Mouse (Mus musculus) thymus, postnatal 36 days (tissue): Measurements from ENCODE around the gene F2rl1.
A peak's percentile ranks its signal among the peaks of the same experiment; 100 is the strongest.
"Not testable (repeated sequence)": the region's sequence is repeated elsewhere in the genome, so short reads cannot be mapped to it uniquely, and the experiment has no call there.

ENCODE experiments used
- DNase-seq, 2 experiments: peaks; one replicate each; pipeline ENCODE4 v3.0.0; 2022; ENCODE audit warnings: mixed read lengths in 2 of 2

The F2rl1 gene

GRCm38 (mm10) chr13:95533640-95534039 is 8.6 kb upstream of the F2rl1 start:
- no peak for DNase-seq

- not testable (repeated sequence) for DNase-seq
These were observed 8.1 kb upstream of the F2rl1 start for GRCm38 (mm10) chr13:95533121-95533520.

- DNase-seq = no peak
These were observed 6.4 kb upstream of the F2rl1 start for GRCm38 (mm10) chr13:95531273-95532045.

DNA sequence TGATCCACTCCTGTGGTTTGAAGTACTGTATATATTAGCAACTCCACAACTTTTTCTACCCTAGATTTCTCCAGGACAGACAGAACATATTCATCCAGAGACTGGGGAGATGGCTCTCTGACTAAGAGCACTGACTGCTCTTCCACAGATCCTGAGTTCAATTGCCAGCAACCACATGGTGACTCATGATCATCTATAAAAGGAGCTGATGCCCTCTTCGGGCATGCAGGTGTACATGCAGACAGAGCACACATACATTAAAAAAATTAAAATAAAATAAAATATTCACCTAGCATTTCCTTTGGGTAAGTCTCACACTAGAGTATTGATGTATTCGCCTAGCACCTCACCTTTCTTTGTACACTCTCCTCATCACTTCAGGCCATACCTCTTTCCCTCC is 4.2 kb upstream of the F2rl1 start:
- DNase-seq = no peak

- no peak for DNase-seq
These were observed 678 bp downstream of the F2rl1 start for GRCm38 (mm10) chr13:95524424-95524673.

DNA sequence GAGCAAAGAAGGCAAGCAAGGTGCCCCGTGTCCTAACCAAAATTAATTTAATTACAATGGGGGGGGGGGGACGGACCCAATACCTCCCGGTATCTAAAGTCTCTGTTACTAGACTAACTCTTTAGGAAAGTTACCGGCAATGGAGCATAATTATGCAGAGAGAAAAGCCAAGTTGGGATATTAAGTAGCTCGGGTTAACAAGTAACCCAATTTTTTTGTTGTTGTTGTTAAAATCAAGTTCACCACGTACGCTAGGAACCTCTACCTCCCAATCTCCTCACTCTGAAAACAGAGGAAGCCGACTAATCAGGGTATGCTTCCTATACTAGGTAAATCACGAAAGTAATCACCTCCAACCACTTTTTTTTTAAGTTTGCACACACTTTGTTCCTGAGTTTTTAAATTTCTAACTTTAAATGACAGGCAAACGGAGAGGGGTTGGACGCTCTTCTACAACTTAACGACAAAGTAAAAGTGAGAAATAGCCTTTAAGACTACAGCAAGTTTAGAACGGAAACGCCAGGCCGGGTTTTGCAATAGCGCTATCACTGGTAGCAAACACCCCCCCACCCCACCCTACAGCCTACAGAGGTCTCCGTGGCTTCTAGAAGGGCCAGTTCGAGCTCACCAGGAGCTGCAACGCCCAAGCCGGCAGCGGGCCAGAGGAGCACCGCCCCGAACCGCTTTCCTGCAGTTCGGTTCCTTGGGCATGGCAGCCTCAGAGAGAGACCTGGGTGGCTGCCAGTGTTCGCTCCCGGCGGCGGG is 1.2 kb downstream of the F2rl1 start:
- DNase-seq = peak in 1 of 2 experiments; percentile 2

DNA sequence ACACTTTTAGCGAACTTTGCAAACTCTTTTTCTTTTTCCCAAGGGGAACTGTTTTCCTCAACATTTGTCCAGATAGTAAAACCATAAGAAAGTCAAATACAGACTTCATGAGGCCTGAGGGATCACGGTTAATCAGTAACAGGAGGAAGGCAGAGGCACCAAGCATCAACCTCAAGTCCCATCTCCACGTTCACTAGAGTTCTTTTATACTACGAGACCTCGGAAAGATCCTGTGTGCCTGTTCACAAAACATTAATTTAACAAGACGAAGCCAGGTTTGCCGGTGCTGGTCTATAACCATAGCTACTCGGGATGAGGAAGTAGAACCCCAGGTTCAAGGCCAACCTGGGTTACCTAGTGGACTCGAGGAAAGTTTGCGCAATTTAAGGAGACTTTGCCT is 2.9 kb downstream of the F2rl1 start:
- no peak for DNase-seq

GRCm38 (mm10) chr13:95521029-95521428 is 4.0 kb downstream of the F2rl1 start:
- peak; percentile 10 to 11 for DNase-seq

DNA sequence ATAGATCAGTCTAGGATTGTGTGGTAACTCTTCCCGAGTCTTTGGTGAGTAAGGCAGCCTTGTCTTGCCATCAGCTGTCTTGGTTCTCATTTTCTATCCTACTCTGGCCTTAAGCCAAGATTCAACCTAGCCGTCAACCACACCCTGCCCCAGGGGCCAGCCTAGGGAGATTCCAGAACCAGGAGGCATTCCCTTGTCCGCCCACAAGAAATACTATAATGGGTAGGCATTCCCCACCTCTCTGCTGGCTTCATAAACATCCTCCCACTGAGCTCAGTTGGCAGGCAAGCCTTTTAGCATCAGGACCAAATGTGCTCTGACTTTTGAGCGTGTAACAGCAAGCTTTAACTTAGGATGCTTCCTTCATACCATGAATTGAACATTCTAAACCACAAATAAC is 10.3 kb downstream of the F2rl1 start:
- DNase-seq = no peak

DNA sequence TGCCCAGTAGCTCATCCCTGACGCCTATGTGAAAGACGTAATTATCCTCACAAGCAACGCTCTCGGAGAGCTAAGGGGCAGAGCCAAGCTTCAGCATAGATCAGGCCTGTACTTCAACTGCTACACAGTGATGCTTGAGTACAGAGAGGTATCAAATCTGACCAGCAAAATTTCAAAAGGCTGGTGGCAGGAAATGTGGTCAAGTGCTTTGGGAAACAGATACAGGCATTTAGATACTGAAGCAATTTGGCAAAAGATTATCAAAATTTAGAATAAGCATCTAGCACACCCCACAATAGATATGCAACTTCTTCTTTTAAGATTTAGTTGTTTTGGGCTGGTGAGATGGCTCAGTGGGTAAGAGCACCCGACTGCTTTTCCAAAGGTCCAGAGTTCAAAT is 15.0 kb downstream of the F2rl1 start:
- no peak for DNase-seq

DNA sequence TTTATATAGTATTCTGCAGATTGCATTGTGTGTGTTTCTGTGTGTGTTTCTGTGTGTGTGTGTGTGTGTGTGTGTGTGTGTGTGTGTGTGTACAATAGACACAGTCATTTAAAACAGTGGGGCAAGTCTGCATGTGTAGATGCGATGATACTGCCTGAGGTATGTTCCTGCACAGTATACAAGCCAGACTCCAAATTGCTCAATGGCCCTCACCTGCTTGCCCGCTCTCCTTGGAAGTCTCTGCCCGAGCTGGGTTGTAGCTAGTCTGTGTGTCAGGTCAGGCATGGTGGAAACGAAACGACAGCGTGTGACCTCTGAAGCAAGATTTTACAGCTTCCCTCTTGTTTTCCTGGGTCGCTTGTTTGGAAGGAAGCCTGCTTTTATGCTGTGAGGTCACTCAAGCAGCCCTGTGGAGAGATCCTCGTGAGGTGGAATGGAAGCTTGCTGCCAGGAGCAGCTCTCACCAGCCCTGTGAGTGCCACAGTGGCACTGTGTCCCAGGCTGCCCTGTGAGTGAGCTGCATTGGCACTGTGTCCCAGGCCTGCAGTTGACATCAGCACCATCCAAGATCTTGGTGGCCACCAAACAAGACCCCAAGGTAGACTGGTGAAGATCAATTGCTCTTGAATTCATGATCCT is 21.6 kb downstream of the F2rl1 start:
- no peak for DNase-seq

- DNase-seq = no peak
These were observed 28.4 kb downstream of the F2rl1 start for GRCm38 (mm10) chr13:95496601-95497000.

- DNase-seq = no peak
These were observed 30.2 kb downstream of the F2rl1 start for GRCm38 (mm10) chr13:95494812-95495211.

DNA sequence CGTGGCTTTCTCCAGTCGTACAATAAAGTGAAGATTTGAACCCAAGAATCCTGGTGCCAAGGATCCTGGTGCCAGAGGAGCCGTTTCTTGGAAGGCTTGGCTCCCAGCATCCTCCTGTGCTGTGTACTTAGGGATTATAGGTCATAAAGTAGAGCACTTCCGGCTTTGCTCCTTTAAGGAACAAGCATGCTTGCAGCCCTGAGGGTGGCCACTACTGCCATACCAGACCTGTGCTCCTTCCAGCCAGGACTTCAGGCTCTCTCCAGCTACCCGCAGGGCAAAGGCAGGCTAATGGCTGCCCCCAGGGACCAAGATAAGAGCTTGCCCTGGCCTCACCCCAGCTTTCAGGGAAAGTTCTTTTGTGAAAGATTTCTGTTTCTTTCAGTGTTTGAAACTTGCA is 31.7 kb downstream of the F2rl1 start:
- DNase-seq = no peak

DNA sequence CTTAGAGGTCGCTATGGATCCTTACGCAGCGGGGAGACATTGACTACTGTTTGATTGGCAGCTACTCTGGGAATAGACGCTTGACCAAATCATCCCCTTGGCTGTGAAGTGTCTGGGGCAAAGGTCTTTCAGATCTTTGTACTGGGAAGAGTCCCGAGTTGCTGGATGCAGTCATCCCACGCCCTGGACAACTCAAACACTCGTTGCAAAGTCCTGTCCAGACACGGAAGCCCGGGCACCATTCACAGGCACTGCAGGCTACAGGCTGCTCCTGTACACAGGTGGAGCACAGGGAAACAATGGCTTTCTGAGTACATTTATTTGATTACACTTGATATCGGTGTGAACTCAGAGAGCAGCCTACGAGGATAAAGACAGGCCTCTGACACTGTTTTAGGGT is 33.7 kb downstream of the F2rl1 start:
- DNase-seq = no peak

DNA sequence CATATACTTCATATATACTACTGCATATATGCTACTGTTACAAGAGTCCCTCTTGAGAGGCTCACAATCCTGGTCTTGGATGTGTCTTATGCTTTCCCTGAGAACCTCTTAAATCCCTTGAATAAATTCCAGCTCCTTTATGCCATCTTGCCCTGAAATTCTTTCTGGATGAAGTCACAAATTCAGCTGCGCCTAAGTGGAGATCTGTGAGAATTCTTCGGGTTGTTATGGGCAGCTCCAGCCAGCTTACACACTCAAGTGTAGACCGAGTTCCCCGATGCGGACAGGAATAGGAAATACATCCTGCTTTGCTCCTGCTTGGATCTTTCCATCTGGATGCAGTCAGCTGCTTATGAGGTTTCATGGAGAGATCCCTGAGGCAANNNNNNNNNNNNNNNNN is 40.4 kb downstream of the F2rl1 start:
- DNase-seq = no peak

DNA sequence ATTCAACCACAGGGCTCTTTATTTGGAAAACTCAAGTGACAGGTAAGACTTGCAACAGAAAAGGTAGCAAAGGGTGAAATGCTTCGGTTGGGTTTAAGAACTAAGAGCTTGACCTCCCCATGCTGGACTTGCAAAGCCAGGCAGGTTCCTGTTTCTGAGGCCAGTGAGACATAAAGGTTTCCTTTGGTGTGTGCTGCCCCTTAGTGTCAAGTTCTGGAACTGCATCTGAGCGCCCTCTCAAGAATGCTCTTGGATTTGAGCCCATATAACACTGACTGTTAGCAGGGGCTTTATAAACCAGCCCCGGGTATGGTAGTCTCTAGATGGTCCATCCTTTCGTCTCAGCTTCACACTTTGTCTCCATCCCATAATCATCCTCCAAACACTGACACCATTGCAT is 43.6 kb downstream of the F2rl1 start:
- peak; percentile 46 to 65 for DNase-seq

DNA sequence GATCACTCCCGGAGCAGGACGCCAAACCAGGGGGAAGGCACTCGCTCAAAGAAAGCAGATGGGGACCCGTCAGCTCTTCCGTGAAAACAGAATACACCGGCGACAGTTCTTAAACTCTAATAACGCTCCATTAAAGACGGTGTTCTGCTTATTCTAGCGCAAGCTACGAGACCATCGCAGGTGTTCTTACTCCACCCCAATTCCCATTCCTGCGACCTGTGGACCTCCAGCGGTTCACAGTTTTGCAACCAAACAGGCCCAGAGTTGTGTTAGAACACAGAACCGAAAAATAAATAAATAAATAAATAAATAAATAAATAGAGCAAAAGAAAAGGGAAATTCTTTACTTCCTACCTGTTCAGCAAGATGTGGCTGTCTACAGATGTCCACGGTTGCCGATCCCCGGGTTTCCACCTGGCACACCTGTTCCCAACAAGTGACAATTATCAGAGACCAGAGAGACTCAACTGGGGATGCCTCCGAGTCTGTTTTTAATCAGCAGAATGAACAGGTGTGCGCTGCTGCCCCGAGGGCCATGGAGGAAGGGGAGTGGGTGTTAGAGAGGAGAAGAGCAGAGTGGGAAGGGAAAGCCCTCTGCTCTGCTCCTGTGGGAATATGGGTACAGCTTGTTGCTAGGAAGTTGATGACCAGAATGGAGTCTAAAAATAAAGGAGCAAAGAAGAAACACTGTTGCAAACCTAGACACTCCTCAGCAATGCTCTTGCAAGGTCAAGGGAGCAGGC is 46.2 kb downstream of the F2rl1 start, which contains the start of gene S100z:
S100z (minus strand) TSS at position 51 of the 743 bp plus-strand sequence.
- DNase-seq = no peak

DNA sequence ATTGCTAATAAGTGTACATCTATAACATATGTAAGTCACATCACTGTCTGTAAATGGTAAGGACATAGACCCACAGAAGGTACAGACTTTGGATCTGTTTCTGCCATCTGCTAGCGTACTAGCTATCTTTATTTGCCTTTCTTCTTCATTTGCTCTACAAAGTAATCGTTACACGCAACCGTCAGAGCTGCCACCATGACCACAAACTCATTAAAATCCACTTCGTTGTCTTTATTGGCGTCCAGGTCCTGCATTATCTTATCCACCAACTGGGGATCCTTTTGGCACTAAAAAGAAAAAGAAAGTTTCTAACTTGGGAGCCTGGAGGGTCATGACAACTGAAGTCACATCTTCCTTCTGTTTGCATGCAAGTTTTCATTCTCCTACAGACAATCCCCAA is 47.9 kb downstream of the F2rl1 start:
- DNase-seq = no peak

- DNase-seq = no peak
These were observed 49.9 kb downstream of the F2rl1 start for GRCm38 (mm10) chr13:95475124-95475523.

GRCm38 (mm10) chr13:95474294-95474693 is 50.7 kb downstream of the F2rl1 start:
- no peak for DNase-seq

DNA sequence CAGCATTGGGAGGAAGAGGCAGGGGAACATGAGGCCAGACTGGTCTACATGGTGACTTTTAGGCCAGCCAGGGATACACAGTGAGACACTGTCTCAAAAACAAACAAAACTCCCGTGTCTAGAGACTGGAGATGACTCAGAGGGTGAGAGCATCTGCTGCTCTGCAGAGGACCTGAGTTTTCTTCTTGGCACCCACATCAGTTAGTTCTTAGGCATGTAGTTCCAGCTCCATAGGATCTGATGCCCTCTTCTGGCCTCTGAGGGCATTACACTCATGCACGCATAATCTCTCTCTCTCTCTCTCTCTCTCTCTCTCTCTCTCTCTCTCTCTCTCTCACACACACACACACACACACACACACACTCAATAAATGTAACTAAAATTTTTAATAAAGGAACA is 54.1 kb downstream of the F2rl1 start:
- DNase-seq = peak; percentile 13 to 15
